Mouse (Mus musculus): ENCODE measurements around the gene Scn3a. TPM values are rescaled to one million over a fixed set of nuclear protein-coding genes. Genes with fewer than 3 reads are reported as not detected.
"Not testable (repeated sequence)": the region's sequence is repeated elsewhere in the genome, so short reads cannot be mapped to it uniquely, and the experiment has no call there.

The Scn3a gene
- polyA plus RNA-seq, 1 experiment from 2014 or later: 24.8 TPM

GRCm38 (mm10) chr2:65453763-65454162 is 113.7 kb downstream of the Scn3a start:
- no peak for DNase-seq (ENCODE audit: low spot score, missing footprints)
- Histone ChIP-seq H3K36me3 (ENCODE audit: control insufficient read depth, insufficient read depth, low read length) (no peaks in the 10 kb centered on the region), H3K9ac (ENCODE audit: low read length) (no peak overlapping the region), H3K4me1 (ENCODE audit: control insufficient read depth, insufficient read depth, low read length) (peaks cover 4% of the 10 kb centered on the region; the same call in 1 of the 2 replicates), H3K4me2 (no peak overlapping the region), H3K9me3 (ENCODE audit: control insufficient read depth, low read length) (no peaks in the 10 kb centered on the region), H3K27me3 (ENCODE audit: control insufficient read depth, insufficient read depth, low read length) (no peaks in the 10 kb centered on the region), H3K27ac (ENCODE audit: low read depth, low read length) (no peak overlapping the region), H3K4me3 (ENCODE audit: low read depth, low read length) (no peak overlapping the region)
- 93% methylated on average over 6 of the region's 6 CpGs for WGBS
- no peak for ATAC-seq (ENCODE audit: low FRiP score)

GRCm38 (mm10) chr2:65451401-65452078 is 115.9 kb downstream of the Scn3a start:
- H3K4me1 ChIP-seq (ENCODE audit: control insufficient read depth, insufficient read depth, low read length); H3K27me3 ChIP-seq (ENCODE audit: control insufficient read depth, insufficient read depth, low read length); H3K9ac ChIP-seq (ENCODE audit: low read length); H3K36me3 ChIP-seq (ENCODE audit: control insufficient read depth, insufficient read depth, low read length); ATAC-seq (ENCODE audit: low FRiP score); H3K4me3 ChIP-seq (ENCODE audit: low read depth, low read length); H3K4me2 ChIP-seq; H3K27ac ChIP-seq (ENCODE audit: low read depth, low read length); DNase-seq (ENCODE audit: low spot score, missing footprints); H3K9me3 ChIP-seq (ENCODE audit: control insufficient read depth, low read length): not testable (repeated sequence)
- 94% methylated on average over 13 of the region's 14 CpGs for WGBS

GRCm38 (mm10) chr2:65450449-65451360 is 116.7 kb downstream of the Scn3a start:
- H3K36me3 ChIP-seq (ENCODE audit: control insufficient read depth, insufficient read depth, low read length): no peaks in the 10 kb centered on the region
- no peaks in the 10 kb centered on the region for H3K4me1 ChIP-seq (ENCODE audit: control insufficient read depth, insufficient read depth, low read length)
- no peaks in the 10 kb centered on the region for H3K27me3 ChIP-seq (ENCODE audit: control insufficient read depth, insufficient read depth, low read length)
- peak; percentile 82 for ATAC-seq (ENCODE audit: low FRiP score)
- DNase-seq (ENCODE audit: low spot score, missing footprints): peak; percentile 82
- no peak overlapping the region for H3K4me2 ChIP-seq
- 45% methylated on average over 2 of the region's 2 CpGs for WGBS
- no peak overlapping the region for H3K9ac ChIP-seq (ENCODE audit: low read length)
- no peak overlapping the region for H3K4me3 ChIP-seq (ENCODE audit: low read depth, low read length)
- H3K9me3 ChIP-seq (ENCODE audit: control insufficient read depth, low read length): no peaks in the 10 kb centered on the region
- H3K27ac ChIP-seq (ENCODE audit: low read depth, low read length): no peak overlapping the region

- no peaks in the 10 kb centered on the region for H3K9me3 ChIP-seq (ENCODE audit: control insufficient read depth, low read length)
- no peak for ATAC-seq (ENCODE audit: low FRiP score)
- H3K4me1 ChIP-seq (ENCODE audit: control insufficient read depth, insufficient read depth, low read length): no peaks in the 10 kb centered on the region
- no peak overlapping the region for H3K4me2 ChIP-seq
- DNase-seq (ENCODE audit: low spot score, missing footprints): no peak
- H3K4me3 ChIP-seq (ENCODE audit: low read depth, low read length): no peak overlapping the region
- 94% methylated on average over 5 of the region's 5 CpGs for WGBS
- H3K27me3 ChIP-seq (ENCODE audit: control insufficient read depth, insufficient read depth, low read length): no peaks in the 10 kb centered on the region
- no peak overlapping the region for H3K9ac ChIP-seq (ENCODE audit: low read length)
- H3K36me3 ChIP-seq (ENCODE audit: control insufficient read depth, insufficient read depth, low read length): no peaks in the 10 kb centered on the region
- H3K27ac ChIP-seq (ENCODE audit: low read depth, low read length): no peak overlapping the region
Measured at GRCm38 (mm10) chr2:65449126-65449828, 118.2 kb downstream of the Scn3a start.

GRCm38 (mm10) chr2:65443082-65443481 is 124.3 kb downstream of the Scn3a start:
- Histone ChIP-seq H3K36me3 (ENCODE audit: control insufficient read depth, insufficient read depth, low read length) (no peaks in the 10 kb centered on the region), H3K27me3 (ENCODE audit: control insufficient read depth, insufficient read depth, low read length) (no peaks in the 10 kb centered on the region), H3K4me3 (ENCODE audit: low read depth, low read length) (no peak overlapping the region), H3K4me2 (no peak overlapping the region), H3K4me1 (ENCODE audit: control insufficient read depth, insufficient read depth, low read length) (no peaks in the 10 kb centered on the region), H3K9ac (ENCODE audit: low read length) (no peak overlapping the region), H3K9me3 (ENCODE audit: control insufficient read depth, low read length) (no peaks in the 10 kb centered on the region), H3K27ac (ENCODE audit: low read depth, low read length) (no peak overlapping the region)
- WGBS: 85% methylated on average over 4 of the region's 4 CpGs
- ATAC-seq (ENCODE audit: low FRiP score) (no peak), DNase-seq (ENCODE audit: low spot score, missing footprints) (no peak)

- H3K9me3 ChIP-seq (ENCODE audit: control insufficient read depth, low read length): no peaks in the 10 kb centered on the region
- no peak overlapping the region for H3K27ac ChIP-seq (ENCODE audit: low read depth, low read length)
- H3K27me3 ChIP-seq (ENCODE audit: control insufficient read depth, insufficient read depth, low read length): no peaks in the 10 kb centered on the region
- ATAC-seq (ENCODE audit: low FRiP score): no peak
- WGBS: 75% methylated on average over 5 of the region's 5 CpGs
- H3K9ac ChIP-seq (ENCODE audit: low read length): no peak overlapping the region
- no peak overlapping the region for H3K4me3 ChIP-seq (ENCODE audit: low read depth, low read length)
- no peaks in the 10 kb centered on the region for H3K4me1 ChIP-seq (ENCODE audit: control insufficient read depth, insufficient read depth, low read length)
- H3K36me3 ChIP-seq (ENCODE audit: control insufficient read depth, insufficient read depth, low read length): no peaks in the 10 kb centered on the region
- DNase-seq (ENCODE audit: low spot score, missing footprints): no peak
- no peak overlapping the region for H3K4me2 ChIP-seq
Measured at GRCm38 (mm10) chr2:65441566-65441965, 125.9 kb downstream of the Scn3a start.

GRCm38 (mm10) chr2:65441110-65441509 is 126.3 kb downstream of the Scn3a start:
- H3K4me1 ChIP-seq (ENCODE audit: control insufficient read depth, insufficient read depth, low read length): no peaks in the 10 kb centered on the region
- H3K4me2 ChIP-seq: no peak overlapping the region
- ATAC-seq (ENCODE audit: low FRiP score) (no peak), DNase-seq (ENCODE audit: low spot score, missing footprints) (peak; percentile 81)
- no peak overlapping the region for H3K4me3 ChIP-seq (ENCODE audit: low read depth, low read length)
- no peaks in the 10 kb centered on the region for H3K27me3 ChIP-seq (ENCODE audit: control insufficient read depth, insufficient read depth, low read length)
- H3K9me3 ChIP-seq (ENCODE audit: control insufficient read depth, low read length): no peaks in the 10 kb centered on the region
- WGBS: 83% methylated on average over 6 of the region's 6 CpGs
- H3K27ac ChIP-seq (ENCODE audit: low read depth, low read length): no peak overlapping the region
- H3K36me3 ChIP-seq (ENCODE audit: control insufficient read depth, insufficient read depth, low read length): no peaks in the 10 kb centered on the region
- no peak overlapping the region for H3K9ac ChIP-seq (ENCODE audit: low read length)

- no peaks in the 10 kb centered on the region for H3K36me3 ChIP-seq (ENCODE audit: control insufficient read depth, insufficient read depth, low read length)
- H3K4me1 ChIP-seq (ENCODE audit: control insufficient read depth, insufficient read depth, low read length): no peaks in the 10 kb centered on the region
- no peak overlapping the region for H3K27ac ChIP-seq (ENCODE audit: low read depth, low read length)
- no peak for DNase-seq (ENCODE audit: low spot score, missing footprints)
- H3K27me3 ChIP-seq (ENCODE audit: control insufficient read depth, insufficient read depth, low read length): no peaks in the 10 kb centered on the region
- 56% methylated on average over 1 of the region's 1 CpGs for WGBS
- no peak for ATAC-seq (ENCODE audit: low FRiP score)
- H3K9me3 ChIP-seq (ENCODE audit: control insufficient read depth, low read length): no peaks in the 10 kb centered on the region
- H3K4me3 ChIP-seq (ENCODE audit: low read depth, low read length): no peak overlapping the region
- no peak overlapping the region for H3K9ac ChIP-seq (ENCODE audit: low read length)
- H3K4me2 ChIP-seq: no peak overlapping the region
Measured at GRCm38 (mm10) chr2:65436917-65437316, 130.5 kb downstream of the Scn3a start.

GRCm38 (mm10) chr2:65423501-65423900 is 143.9 kb downstream of the Scn3a start:
- H3K4me2 ChIP-seq: no peak overlapping the region
- H3K9me3 ChIP-seq (ENCODE audit: control insufficient read depth, low read length): no peaks in the 10 kb centered on the region
- H3K36me3 ChIP-seq (ENCODE audit: control insufficient read depth, insufficient read depth, low read length): no peaks in the 10 kb centered on the region
- DNase-seq (ENCODE audit: low spot score, missing footprints) (peak; percentile 44), ATAC-seq (ENCODE audit: low FRiP score) (no peak)
- H3K9ac ChIP-seq (ENCODE audit: low read length): no peak overlapping the region
- no peak overlapping the region for H3K4me3 ChIP-seq (ENCODE audit: low read depth, low read length)
- WGBS: 79% methylated on average over 5 of the region's 5 CpGs
- no peaks in the 10 kb centered on the region; the same call in 1 of the 2 replicates for H3K4me1 ChIP-seq (ENCODE audit: control insufficient read depth, insufficient read depth, low read length)
- H3K27me3 ChIP-seq (ENCODE audit: control insufficient read depth, insufficient read depth, low read length): no peaks in the 10 kb centered on the region
- no peak overlapping the region for H3K27ac ChIP-seq (ENCODE audit: low read depth, low read length)
